Mouse (Mus musculus) forebrain, embryonic 15.5 days (tissue): ENCODE data around the gene Zfp710. TPM values are rescaled to one million over a fixed set of nuclear protein-coding genes. Genes with fewer than 3 reads are reported as not detected.
"Not testable (repeated sequence)": the region's sequence is repeated elsewhere in the genome, so short reads cannot be mapped to it uniquely, and the experiment has no call there.

ENCODE experiments used
- ATAC-seq: fragments of 200-750 bp; cut with Nextera tagmentation; replicated peaks from 2 replicates; pipeline ENCODE4 v1.8.0; 2017; ENCODE audit warnings: mild to moderate bottlenecking, moderate TSS enrichment, moderate library complexity
- H3K27ac ChIP-seq: fragments of 300-500 bp; sonication (generic); replicated peaks from 2 replicates; pipeline ENCODE4 v1.5.1; 2015; ENCODE audit warnings: mild to moderate bottlenecking, inconsistent platforms
- H3K27me3 ChIP-seq: fragments of 300-500 bp; sonication (generic); 2 replicates; pipeline ENCODE4 v1.6.1; 2015; ENCODE audit warnings: inconsistent platforms
- H3K36me3 ChIP-seq: fragments of 300-500 bp; sonication (generic); 2 replicates; pipeline ENCODE4 v1.6.1; 2015; ENCODE audit warnings: mild to moderate bottlenecking, inconsistent platforms
- H3K4me1 ChIP-seq: fragments of 300-500 bp; sonication (generic); 2 replicates; pipeline ENCODE4 v1.6.1; 2015; ENCODE audit warnings: inconsistent platforms
- H3K4me2 ChIP-seq: fragments of 300-500 bp; sonication (generic); replicated peaks from 2 replicates; pipeline ENCODE4 v1.6.1; 2015; ENCODE audit warnings: mild to moderate bottlenecking, inconsistent platforms
- H3K4me3 ChIP-seq: fragments of 300-500 bp; sonication (generic); 2 replicates; pipeline ENCODE4 v1.5.1; 2015; ENCODE audit warnings: mild to moderate bottlenecking, inconsistent platforms
- H3K9ac ChIP-seq: fragments of 300-500 bp; sonication (generic); replicated peaks from 2 replicates; pipeline ENCODE4 v1.6.1; 2015; ENCODE audit warnings: mild to moderate bottlenecking, inconsistent platforms
- H3K9me3 ChIP-seq: fragments of 300-500 bp; sonication (generic); 2 replicates; pipeline ENCODE4 v1.6.1; 2016; ENCODE audit warnings: inconsistent platforms
- WGBS: fragments of 180-500 bp; shearing (Covaris S2); methylation state at CpG from one replicate; pipeline ENCODE4 v1.1.7; 2015; ENCODE audit warnings: mixed read lengths; 5-methylcytosine and 5-hydroxymethylcytosine counted together
- polyA plus RNA-seq: library from polyadenylated mRNA; unstranded; fragments of >200 nt; fragmentation: Nextera tagmentation; extraction: Ambion mirVana; gene quantifications from 2 replicates; pipeline ENCODE4 v1.2.1, GENCODE M21; 2015

Gene Zfp710
- polyA plus RNA-seq, 1 experiment from 2014 or later = 21.1 TPM

- Histone ChIP-seq H3K9ac (peak overlapping the region; percentile 95), H3K4me1 (peaks cover 45% of the 10 kb centered on the region), H3K4me2 (peak overlapping the region; percentile 73), H3K27ac (peak overlapping the region; percentile 97), H3K27me3 (no peaks in the 10 kb centered on the region), H3K9me3 (no peaks in the 10 kb centered on the region), H3K4me3 (peak overlapping the region; percentile 79), H3K36me3 (no peaks in the 10 kb centered on the region)
- WGBS = 0% methylated on average over 51 of the region's 52 CpGs
- peak; percentile 79 for ATAC-seq
These were observed 90.0 kb downstream of the Zfp710 start for GRCm38 (mm10) chr7:80114451-80115223.

- Histone ChIP-seq H3K4me2 (peak within 1 kb of the TSS; percentile 73), H3K9me3 (no peaks in the 10 kb centered on the region), H3K27me3 (no peaks in the 10 kb centered on the region), H3K4me1 (peaks cover 45% of the 10 kb centered on the region), H3K4me3 (peak within 1 kb of the TSS; percentile 79), H3K9ac (peak within 1 kb of the TSS; percentile 95), H3K27ac (peak within 1 kb of the TSS; percentile 97), H3K36me3 (no peaks in the 10 kb centered on the region)
- peak; percentile 97 for ATAC-seq
- 0% methylated on average over 29 of the region's 29 CpGs for WGBS
These were observed 90.6 kb downstream of the Zfp710 start, which contains the start of gene Idh2 for GRCm38 (mm10) chr7:80115224-80115590. Idh2 (minus strand) TSS chr7:80115392.

DNA sequence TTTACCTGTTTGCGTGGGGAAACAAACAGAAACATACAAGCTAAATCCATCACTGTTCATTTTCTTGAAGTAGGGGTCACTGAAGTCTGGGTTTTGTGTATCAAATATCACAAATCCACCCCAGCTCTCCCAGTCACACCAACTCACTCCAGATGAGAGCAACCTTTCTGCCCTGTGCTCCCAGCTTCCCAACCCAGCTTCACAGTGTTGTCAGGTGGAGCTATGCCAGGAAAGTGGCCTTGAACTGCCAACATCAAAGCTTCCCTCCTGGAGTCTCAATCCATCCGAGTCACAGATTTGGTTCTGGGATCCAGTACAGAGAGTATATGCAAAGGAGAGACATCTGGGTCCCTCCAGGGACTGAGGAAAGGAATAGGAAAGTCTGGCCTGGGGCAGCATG lies 91.5 kb downstream of the Zfp710 start:
- no peak for ATAC-seq
- Histone ChIP-seq H3K4me3 (peak overlapping the region; percentile 79), H3K36me3 (no peaks in the 10 kb centered on the region), H3K27me3 (no peaks in the 10 kb centered on the region), H3K9ac (peak overlapping the region; percentile 95; the same call in 1 of the 2 replicates), H3K4me2 (peak overlapping the region; percentile 73; the same call in 1 of the 2 replicates), H3K27ac (peak overlapping the region; percentile 97; the same call in 1 of the 2 replicates), H3K4me1 (peaks cover 43% of the 10 kb centered on the region), H3K9me3 (no peaks in the 10 kb centered on the region)
- 66% methylated on average over 2 of the region's 2 CpGs for WGBS

GRCm38 (mm10) chr7:80119198-80119597 lies 94.6 kb downstream of the Zfp710 start:
- no peak overlapping the region for H3K4me2 ChIP-seq
- no peaks in the 10 kb centered on the region for H3K36me3 ChIP-seq
- 81% methylated on average over 4 of the region's 4 CpGs for WGBS
- no peak overlapping the region for H3K4me3 ChIP-seq
- H3K9me3 ChIP-seq = no peaks in the 10 kb centered on the region
- no peak for ATAC-seq
- H3K9ac ChIP-seq = no peak overlapping the region
- peaks cover 13% of the 10 kb centered on the region for H3K4me1 ChIP-seq
- H3K27ac ChIP-seq = no peak overlapping the region
- no peaks in the 10 kb centered on the region for H3K27me3 ChIP-seq

GRCm38 (mm10) chr7:80121083-80121482 lies 96.5 kb downstream of the Zfp710 start:
- no peak for ATAC-seq
- 65% methylated on average over 5 of the region's 5 CpGs for WGBS
- H3K4me1 ChIP-seq = peaks cover 3% of the 10 kb centered on the region

GRCm38 (mm10) chr7:80123115-80123514 lies 98.5 kb downstream of the Zfp710 start:
- Histone ChIP-seq H3K9ac (no peak overlapping the region), H3K9me3 (no peaks in the 10 kb centered on the region), H3K27me3 (no peaks in the 10 kb centered on the region), H3K36me3 (no peaks in the 10 kb centered on the region), H3K4me2 (no peak overlapping the region), H3K4me3 (no peak overlapping the region), H3K4me1 (no peaks in the 10 kb centered on the region), H3K27ac (no peak overlapping the region)
- WGBS = 58% methylated on average over 4 of the region's 4 CpGs
- ATAC-seq = no peak

More at GRCm38 (mm10) chr7:80121083-80121482, 96.5 kb downstream of the Zfp710 start:
- H3K4me2 ChIP-seq = no peak overlapping the region
- H3K27ac ChIP-seq = no peak overlapping the region
- no peak overlapping the region for H3K9ac ChIP-seq
- no peaks in the 10 kb centered on the region for H3K36me3 ChIP-seq
- no peaks in the 10 kb centered on the region for H3K9me3 ChIP-seq
- no peak overlapping the region for H3K4me3 ChIP-seq
- no peaks in the 10 kb centered on the region for H3K27me3 ChIP-seq

GRCm38 (mm10) chr7:80123672-80124071 lies 99.1 kb downstream of the Zfp710 start:
- no peaks in the 10 kb centered on the region for H3K9me3 ChIP-seq
- H3K4me2 ChIP-seq = no peak overlapping the region
- H3K27me3 ChIP-seq = no peaks in the 10 kb centered on the region
- H3K9ac ChIP-seq = no peak overlapping the region
- no peak overlapping the region for H3K4me3 ChIP-seq
- H3K27ac ChIP-seq = no peak overlapping the region
- H3K4me1 ChIP-seq = no peaks in the 10 kb centered on the region
- ATAC-seq = no peak
- H3K36me3 ChIP-seq = no peaks in the 10 kb centered on the region
- WGBS = 86% methylated on average over 2 of the region's 2 CpGs

GRCm38 (mm10) chr7:80129278-80129677 lies 104.7 kb downstream of the Zfp710 start:
- ATAC-seq = no peak
- H3K27ac ChIP-seq = no peak overlapping the region
- H3K9me3 ChIP-seq = no peaks in the 10 kb centered on the region
- H3K36me3 ChIP-seq = no peaks in the 10 kb centered on the region
- H3K27me3 ChIP-seq = no peaks in the 10 kb centered on the region
- peaks cover 6% of the 10 kb centered on the region for H3K4me1 ChIP-seq
- no peak overlapping the region for H3K4me3 ChIP-seq
- H3K4me2 ChIP-seq = no peak overlapping the region
- 72% methylated on average over 4 of the region's 4 CpGs for WGBS
- no peak overlapping the region for H3K9ac ChIP-seq

DNA sequence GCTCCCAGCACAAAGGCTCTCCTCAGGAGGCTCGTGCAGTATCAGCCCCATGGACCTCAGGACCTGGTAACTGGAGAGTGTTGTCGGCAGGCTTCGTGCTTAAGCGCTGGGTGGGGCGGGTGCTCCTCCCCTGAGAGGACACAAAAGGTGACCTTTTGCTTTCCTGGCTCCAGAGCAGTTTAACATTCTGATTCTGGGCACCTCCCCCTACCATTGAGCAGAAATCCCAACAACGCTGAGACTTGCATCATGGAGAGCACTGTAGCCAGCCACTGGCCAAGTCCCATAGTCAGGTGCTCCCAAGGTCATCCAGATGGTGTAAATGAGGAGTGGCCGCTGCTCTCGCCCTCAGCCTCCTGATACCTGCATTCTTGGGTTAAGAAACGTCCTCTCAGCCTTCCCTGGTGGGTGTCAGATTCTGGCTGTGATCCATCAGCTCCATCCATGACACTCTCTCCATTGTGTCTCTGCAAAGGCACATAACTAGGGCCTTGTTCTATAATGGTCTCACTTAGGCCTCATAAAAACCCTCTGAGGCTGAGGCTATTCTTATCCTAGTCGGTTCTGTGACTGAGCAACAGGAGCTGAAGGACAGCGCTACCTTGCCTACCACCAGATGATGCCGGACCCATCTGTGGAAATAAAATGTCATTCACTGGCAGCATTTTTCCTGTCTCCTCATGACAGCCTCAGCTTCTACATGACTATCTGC lies 105.9 kb downstream of the Zfp710 start:
- no peaks in the 10 kb centered on the region for H3K36me3 ChIP-seq
- H3K4me3 ChIP-seq = no peak overlapping the region
- H3K4me2 ChIP-seq = no peak overlapping the region
- H3K9ac ChIP-seq = no peak overlapping the region
- H3K27ac ChIP-seq = no peak overlapping the region
- ATAC-seq = no peak
- no peaks in the 10 kb centered on the region for H3K9me3 ChIP-seq
- WGBS = 42% methylated on average over 12 of the region's 12 CpGs
- no peaks in the 10 kb centered on the region for H3K27me3 ChIP-seq
- H3K4me1 ChIP-seq = peaks cover 16% of the 10 kb centered on the region

- not testable (repeated sequence) for H3K4me3 ChIP-seq, H3K4me2 ChIP-seq, H3K36me3 ChIP-seq, ATAC-seq, H3K27me3 ChIP-seq, H3K9me3 ChIP-seq, H3K9ac ChIP-seq, H3K27ac ChIP-seq
- H3K4me1 ChIP-seq = peaks cover 16% of the 10 kb centered on the region
- WGBS = 74% methylated on average over 7 of the region's 7 CpGs
These were observed 106.7 kb downstream of the Zfp710 start for GRCm38 (mm10) chr7:80131315-80131714.

- Histone ChIP-seq H3K9ac (no peak overlapping the region), H3K4me1 (peaks cover 16% of the 10 kb centered on the region), H3K4me3 (no peak overlapping the region), H3K27me3 (no peaks in the 10 kb centered on the region), H3K36me3 (no peaks in the 10 kb centered on the region), H3K9me3 (peaks cover 2% of the 10 kb centered on the region; the same call in 1 of the 2 replicates), H3K4me2 (no peak overlapping the region), H3K27ac (no peak overlapping the region)
- ATAC-seq = no peak
- 54% methylated on average over 9 of the region's 9 CpGs for WGBS
These were observed 107.9 kb downstream of the Zfp710 start for GRCm38 (mm10) chr7:80132541-80132940.

- H3K36me3 ChIP-seq = no peaks in the 10 kb centered on the region
- no peaks in the 10 kb centered on the region for H3K27me3 ChIP-seq
- H3K4me1 ChIP-seq = peaks cover 16% of the 10 kb centered on the region
- H3K4me2 ChIP-seq = no peak overlapping the region
- peaks cover 2% of the 10 kb centered on the region; the same call in 1 of the 2 replicates for H3K9me3 ChIP-seq
- 28% methylated on average over 8 of the region's 8 CpGs for WGBS
- H3K9ac ChIP-seq = no peak overlapping the region
- H3K27ac ChIP-seq = peak overlapping the region; percentile 75
- ATAC-seq = peak; percentile 84
- H3K4me3 ChIP-seq = no peak overlapping the region
These were observed 110.0 kb downstream of the Zfp710 start for GRCm38 (mm10) chr7:80134454-80135172.
